9 mouse cellular contexts compared by ENCODE assay signal in genomic region chr11:70002471-70002870, GRCm38 (mm10). TPM values are rescaled to one million over a fixed set of nuclear protein-coding genes. Genes with fewer than 3 reads are reported as not detected.
A peak's percentile ranks its signal among the peaks of the same experiment; 100 is the strongest.
DNase-seq lines count a peak whose midpoint lies in the region; ATAC-seq lines count a peak whose summit lies in the region.
"Had no signal": no experiment of that assay in that cellular context is flagged by ENCODE, and none has a peak within 500 bp of the region (broad histone marks: within the 10 kb centered on the region; RNA-seq: fewer than 3 reads in every experiment).

No protein-coding gene starts in this region.

- ATAC-seq in lung, embryonic 15.5 days (ENCODE audit: borderline replicate concordance, extremely low read depth, low FRiP score, low TSS enrichment) = no peak
- no peak for ATAC-seq in forebrain, embryonic 13.5 days
- no peak for ATAC-seq in limb, embryonic 11.5 days (ENCODE audit: insufficient number of reproducible peaks, low FRiP score, low TSS enrichment, low read depth)
- no peak for ATAC-seq in stomach, embryonic 14.5 days (ENCODE audit: insufficient number of reproducible peaks, insufficient read depth, low FRiP score, low read depth)
- ATAC-seq: Patski had no signal

- H3K27ac ChIP-seq in lung, embryonic 15.5 days = no peak overlapping the region
- H3K27ac ChIP-seq in forebrain, embryonic 13.5 days = no peak overlapping the region
- H3K27ac ChIP-seq in limb, embryonic 11.5 days (replicated peaks; ENCODE audit: low read depth, low read length) = no peak overlapping the region
- no peak overlapping the region for H3K27ac ChIP-seq in stomach, embryonic 14.5 days (ENCODE audit: low read length)

- no peak overlapping the region for H3K9ac ChIP-seq in lung, embryonic 15.5 days
- H3K9ac ChIP-seq in forebrain, embryonic 13.5 days = peak overlapping the region; percentile 34; the same call in 1 of the 2 replicates
- H3K9ac ChIP-seq in limb, embryonic 11.5 days (ENCODE audit: low read length) = no peak overlapping the region
- H3K9ac ChIP-seq in stomach, embryonic 14.5 days (replicated peaks; ENCODE audit: low read depth, low read length) = peak overlapping the region; percentile 10; the same call in 1 of the 2 replicates

- no peaks in the 10 kb centered on the region for H3K27me3 ChIP-seq in lung, embryonic 15.5 days
- H3K27me3 ChIP-seq in forebrain, embryonic 13.5 days = no peaks in the 10 kb centered on the region
- no peaks in the 10 kb centered on the region for H3K27me3 ChIP-seq in limb, embryonic 11.5 days (ENCODE audit: control insufficient read depth, insufficient read depth, low read length)
- no peaks in the 10 kb centered on the region for H3K27me3 ChIP-seq in stomach, embryonic 14.5 days (ENCODE audit: control insufficient read depth, insufficient read depth, low read length)
- H3K27me3 ChIP-seq: Patski had no signal

- peaks cover 41% of the 10 kb centered on the region for H3K36me3 ChIP-seq in lung, embryonic 15.5 days
- peaks cover 58% of the 10 kb centered on the region for H3K36me3 ChIP-seq in forebrain, embryonic 13.5 days (ENCODE audit: poor library complexity, severe bottlenecking)
- peaks cover 30% of the 10 kb centered on the region for H3K36me3 ChIP-seq in limb, embryonic 11.5 days (ENCODE audit: control insufficient read depth, insufficient read depth, low read length)
- peaks cover 51% of the 10 kb centered on the region for H3K36me3 ChIP-seq in stomach, embryonic 14.5 days (ENCODE audit: control insufficient read depth, insufficient read depth, low read length)

- peak overlapping the region; percentile 75 for H3K4me2 ChIP-seq in lung, embryonic 15.5 days
- H3K4me2 ChIP-seq in forebrain, embryonic 13.5 days = peak overlapping the region; percentile 88
- peak overlapping the region; percentile 90 for H3K4me2 ChIP-seq in limb, embryonic 11.5 days (ENCODE audit: low read depth, severe bottlenecking)
- H3K4me2 ChIP-seq in stomach, embryonic 14.5 days (replicated peaks; ENCODE audit: low read depth, low read length) = peak overlapping the region; percentile 60

- peaks cover 39% of the 10 kb centered on the region for H3K4me1 ChIP-seq in lung, embryonic 15.5 days
- peaks cover 50% of the 10 kb centered on the region for H3K4me1 ChIP-seq in forebrain, embryonic 13.5 days
- H3K4me1 ChIP-seq in limb, embryonic 11.5 days (ENCODE audit: control insufficient read depth, insufficient read depth, low read length) = peaks cover 14% of the 10 kb centered on the region; the same call in 1 of the 2 replicates
- peaks cover 20% of the 10 kb centered on the region for H3K4me1 ChIP-seq in stomach, embryonic 14.5 days (ENCODE audit: control insufficient read depth, insufficient read depth, low read length)

- H3K4me3 ChIP-seq in lung, embryonic 15.5 days = no peak overlapping the region
- H3K4me3 ChIP-seq in forebrain, embryonic 13.5 days = peak overlapping the region; percentile 69
- 0 out of 2 replicates have a peak overlapping the region, but pooled peaks have one; percentile 78 for H3K4me3 ChIP-seq in limb, embryonic 11.5 days (ENCODE audit: low read depth, low read length)
- 0 out of 2 replicates have a peak overlapping the region, but pooled peaks have one; percentile 68 for H3K4me3 ChIP-seq in stomach, embryonic 14.5 days (ENCODE audit: low read depth, low read length)

- no peak for DNase-seq in lung, postnatal 36 days
- no peak for DNase-seq in limb, embryonic 11.5 days (ENCODE audit: low spot score)
- DNase-seq in adrenal gland, postnatal 10 days = no peak
- DNase-seq in cerebellum, adult 8-10 months = no peak
- DNase-seq in ovary, postnatal 36 days (ENCODE audit: low spot score) = no peak

- no peaks in the 10 kb centered on the region for H3K9me3 ChIP-seq in lung, embryonic 15.5 days
- H3K9me3 ChIP-seq in forebrain, embryonic 13.5 days (replicated peaks) = no peaks in the 10 kb centered on the region
- H3K9me3 ChIP-seq in limb, embryonic 11.5 days (ENCODE audit: control insufficient read depth, low read length) = no peaks in the 10 kb centered on the region
- no peaks in the 10 kb centered on the region for H3K9me3 ChIP-seq in stomach, embryonic 14.5 days (ENCODE audit: control insufficient read depth, low read depth, low read length)

- WGBS in lung, embryonic 15.5 days = 88% methylated on average over 2 of the region's 2 CpGs
- WGBS in forebrain, embryonic 13.5 days = 95% methylated on average over 2 of the region's 2 CpGs
- 96% methylated on average over 2 of the region's 2 CpGs for WGBS in limb, embryonic 11.5 days
- WGBS in stomach, embryonic 14.5 days = 100% methylated on average over 2 of the region's 2 CpGs

RNA-seq across cellular contexts. Expression of gene Dvl2, which starts 2.1 kb away (rescaled TPM):
- polyA plus RNA-seq in lung, embryonic 15.5 days (2015; fragmentation: Nextera tagmentation; extraction: Ambion mirVana) = 34.7 and 40.3 TPM in 2 replicates
- polyA plus RNA-seq in forebrain, embryonic 13.5 days (2015; fragmentation: Nextera tagmentation; extraction: Ambion mirVana) = 31.8 and 35.4 TPM in 2 replicates
- 47.3 and 52.0 TPM in 2 replicates for polyA plus RNA-seq in limb, embryonic 11.5 days (2014; fragmentation: Nextera tagmentation; extraction: Ambion mirVana)
- polyA plus RNA-seq in stomach, embryonic 14.5 days (2014; fragmentation: Nextera tagmentation; extraction: Ambion mirVana) = 29.0 and 29.9 TPM in 2 replicates
- total RNA-seq in adrenal gland, postnatal 10 days (2021) = 10 to 100 TPM; 15.7 to 23.0 TPM

RNA-seq across cellular contexts. Expression of gene Phf23, which starts 6.9 kb away (rescaled TPM):
- 75.0 and 78.2 TPM in 2 replicates for polyA plus RNA-seq in lung, embryonic 15.5 days (2015; fragmentation: Nextera tagmentation; extraction: Ambion mirVana)
- polyA plus RNA-seq in forebrain, embryonic 13.5 days (2015; fragmentation: Nextera tagmentation; extraction: Ambion mirVana) = 78.5 and 79.9 TPM in 2 replicates
- polyA plus RNA-seq in limb, embryonic 11.5 days (2014; fragmentation: Nextera tagmentation; extraction: Ambion mirVana) = 56.1 and 64.9 TPM in 2 replicates
- polyA plus RNA-seq in stomach, embryonic 14.5 days (2014; fragmentation: Nextera tagmentation; extraction: Ambion mirVana) = 40.2 and 47.9 TPM in 2 replicates
- total RNA-seq in adrenal gland, postnatal 10 days (2021) = 10 to 100 TPM; 43.5 to 50.5 TPM

RNA-seq across cellular contexts. Expression of gene Gabarap, which starts 11.5 kb away (rescaled TPM):
- 453 and 455 TPM in 2 replicates for polyA plus RNA-seq in lung, embryonic 15.5 days (2015; fragmentation: Nextera tagmentation; extraction: Ambion mirVana)
- polyA plus RNA-seq in forebrain, embryonic 13.5 days (2015; fragmentation: Nextera tagmentation; extraction: Ambion mirVana) = 598 and 670 TPM in 2 replicates
- polyA plus RNA-seq in limb, embryonic 11.5 days (2014; fragmentation: Nextera tagmentation; extraction: Ambion mirVana) = 397 and 432 TPM in 2 replicates
- polyA plus RNA-seq in stomach, embryonic 14.5 days (2014; fragmentation: Nextera tagmentation; extraction: Ambion mirVana) = 496 and 523 TPM in 2 replicates
- 100 to 1,000 TPM; 339 to 345 TPM for total RNA-seq in adrenal gland, postnatal 10 days (2021)

RNA-seq across cellular contexts. Expression of gene Acadvl, which starts 12.7 kb away (rescaled TPM):
- polyA plus RNA-seq in lung, embryonic 15.5 days (2015; fragmentation: Nextera tagmentation; extraction: Ambion mirVana) = 73.9 and 81.3 TPM in 2 replicates
- polyA plus RNA-seq in forebrain, embryonic 13.5 days (2015; fragmentation: Nextera tagmentation; extraction: Ambion mirVana) = 48.7 and 51.3 TPM in 2 replicates
- 52.9 and 53.5 TPM in 2 replicates for polyA plus RNA-seq in limb, embryonic 11.5 days (2014; fragmentation: Nextera tagmentation; extraction: Ambion mirVana)
- polyA plus RNA-seq in stomach, embryonic 14.5 days (2014; fragmentation: Nextera tagmentation; extraction: Ambion mirVana) = 61.3 and 62.7 TPM in 2 replicates
- 1,000 to 10,000 TPM; 1,467 to 1,540 TPM for total RNA-seq in adrenal gland, postnatal 10 days (2021)

RNA-seq across cellular contexts. Expression of gene Dlg4, which starts 14.3 kb away (rescaled TPM):
- polyA plus RNA-seq in lung, embryonic 15.5 days (2015; fragmentation: Nextera tagmentation; extraction: Ambion mirVana) = 5.6 and 5.9 TPM in 2 replicates
- polyA plus RNA-seq in forebrain, embryonic 13.5 days (2015; fragmentation: Nextera tagmentation; extraction: Ambion mirVana) = 26.2 and 31.1 TPM in 2 replicates
- 10.0 and 10.8 TPM in 2 replicates for polyA plus RNA-seq in limb, embryonic 11.5 days (2014; fragmentation: Nextera tagmentation; extraction: Ambion mirVana)
- 12.4 and 13.8 TPM in 2 replicates for polyA plus RNA-seq in stomach, embryonic 14.5 days (2014; fragmentation: Nextera tagmentation; extraction: Ambion mirVana)
- total RNA-seq in adrenal gland, postnatal 10 days (2021) = 10 to 100 TPM; 29.9 to 37.6 TPM

Comparison
In these comparisons a context has a peak if more than half of its experiments do, and no peak if none do; other contexts are left out.
1. H3K9ac ChIP-seq: peak in forebrain, embryonic 13.5 days (single experiment) and stomach, embryonic 14.5 days (single experiment); none in lung, embryonic 15.5 days (single experiment) and limb, embryonic 11.5 days (single experiment).
2. Peak in every context shown above with its lines, with median percentiles within 50 percentile points of each other: H3K4me2 ChIP-seq.